Mouse (Mus musculus): ENCODE measurements at regions not wholly inside any gene's neighbourhood (a gene's known extent, or its start where the extent isn't known, plus 50 kb on each side); places are given as distances from the start of the nearest gene placed in this dataset.

DNA sequence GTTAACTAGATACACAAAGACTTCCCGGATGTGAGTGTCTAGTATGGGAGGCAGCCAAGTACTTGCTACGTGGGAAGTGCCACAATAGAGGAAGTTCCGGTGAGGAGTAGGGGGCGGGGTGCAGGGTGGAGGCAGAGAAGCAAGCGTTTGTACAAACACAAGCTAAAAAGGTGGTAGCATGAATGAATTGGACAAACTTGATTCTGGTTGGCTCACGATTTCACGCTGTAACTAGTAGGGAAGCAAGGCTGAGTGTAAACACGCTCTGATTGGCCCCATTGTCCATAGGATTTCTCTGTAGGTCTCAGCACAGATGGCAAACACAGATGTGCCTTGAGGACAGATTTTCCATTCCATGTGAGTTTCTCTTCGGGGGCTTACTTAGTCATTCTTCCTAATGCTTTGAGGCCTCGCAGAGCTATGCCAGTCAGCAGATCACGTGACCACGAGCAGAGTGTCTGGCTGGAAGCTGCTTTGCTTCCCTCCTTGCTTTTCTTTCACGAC is 76.6 kb upstream of the Ptgfr start:
- TF ChIP-seq CTCF (IDR thresholded peaks at IDR 0.05; ENCODE audit: insufficient read depth, low read length) (no peak), POLR2A (IDR thresholded peaks at IDR 0.05; ENCODE audit: borderline replicate concordance, extremely low read depth, low read depth, low read length) (no peak)
